Mouse (Mus musculus): ENCODE data around the gene Igfbp4. TPM values are rescaled to one million over a fixed set of nuclear protein-coding genes. Genes with fewer than 3 reads are reported as not detected.

The Igfbp4 gene
- 411 and 440 TPM in 2 replicates for polyA plus RNA-seq (2015; fragmentation: Nextera tagmentation; extraction: Ambion mirVana)

- peak; percentile 85 for ATAC-seq (ENCODE audit: insufficient read depth, low FRiP score)
- H3K9ac ChIP-seq (ENCODE audit: low read length), result peak within 1 kb of the TSS; percentile 88
- no peaks in the 10 kb centered on the region for H3K27me3 ChIP-seq (ENCODE audit: control insufficient read depth, insufficient read depth, low read length)
- peaks cover 27% of the 10 kb centered on the region for H3K4me1 ChIP-seq (ENCODE audit: control insufficient read depth, insufficient read depth, low read length)
- peak within 1 kb of the TSS; percentile 61 for H3K4me3 ChIP-seq (replicated peaks; ENCODE audit: low read length)
- peak within 1 kb of the TSS; percentile 89 for H3K27ac ChIP-seq (ENCODE audit: low read length)
- H3K9me3 ChIP-seq (replicated peaks; ENCODE audit: control insufficient read depth, low read length), result no peaks in the 10 kb centered on the region
- under 1% methylated on average over 62 of the region's 63 CpGs for WGBS
- peak within 1 kb of the TSS; percentile 92 for H3K4me2 ChIP-seq (ENCODE audit: low read depth, low read length)
- no peaks in the 10 kb centered on the region for H3K36me3 ChIP-seq (ENCODE audit: control insufficient read depth, insufficient read depth, low read length)
Measured at GRCm38 (mm10) chr11:99041051-99041729, at the start of gene Igfbp4. TSS of gene Igfbp4 (plus strand) at chr11:99041244.

- Histone ChIP-seq H3K4me3 (replicated peaks; ENCODE audit: low read length) (no peak overlapping the region), H3K9ac (ENCODE audit: low read length) (no peak overlapping the region), H3K4me2 (ENCODE audit: low read depth, low read length) (no peak overlapping the region), H3K9me3 (replicated peaks; ENCODE audit: control insufficient read depth, low read length) (no peaks in the 10 kb centered on the region), H3K27me3 (ENCODE audit: control insufficient read depth, insufficient read depth, low read length) (no peaks in the 10 kb centered on the region), H3K4me1 (ENCODE audit: control insufficient read depth, insufficient read depth, low read length) (no peaks in the 10 kb centered on the region), H3K27ac (ENCODE audit: low read length) (no peak overlapping the region), H3K36me3 (ENCODE audit: control insufficient read depth, insufficient read depth, low read length) (peaks cover 23% of the 10 kb centered on the region)
- 87% methylated on average over 7 of the region's 7 CpGs for WGBS
- no peak for ATAC-seq (ENCODE audit: insufficient read depth, low FRiP score)
Measured at GRCm38 (mm10) chr11:98995987-98996386, 45.1 kb upstream of the Igfbp4 start.

GRCm38 (mm10) chr11:98997659-98998058, 43.4 kb upstream of the Igfbp4 start:
- Histone ChIP-seq H3K4me1 (ENCODE audit: control insufficient read depth, insufficient read depth, low read length) (no peaks in the 10 kb centered on the region), H3K27me3 (ENCODE audit: control insufficient read depth, insufficient read depth, low read length) (no peaks in the 10 kb centered on the region), H3K4me3 (replicated peaks; ENCODE audit: low read length) (no peak overlapping the region), H3K9me3 (replicated peaks; ENCODE audit: control insufficient read depth, low read length) (no peaks in the 10 kb centered on the region), H3K27ac (ENCODE audit: low read length) (no peak overlapping the region), H3K9ac (ENCODE audit: low read length) (no peak overlapping the region), H3K36me3 (ENCODE audit: control insufficient read depth, insufficient read depth, low read length) (peaks cover 30% of the 10 kb centered on the region), H3K4me2 (ENCODE audit: low read depth, low read length) (no peak overlapping the region)
- WGBS, result 88% methylated on average over 4 of the region's 4 CpGs
- ATAC-seq (ENCODE audit: insufficient read depth, low FRiP score), result no peak

- Histone ChIP-seq H3K4me3 (replicated peaks; ENCODE audit: low read length) (no peak overlapping the region), H3K9ac (ENCODE audit: low read length) (no peak overlapping the region), H3K36me3 (ENCODE audit: control insufficient read depth, insufficient read depth, low read length) (peaks cover 33% of the 10 kb centered on the region), H3K4me1 (ENCODE audit: control insufficient read depth, insufficient read depth, low read length) (no peaks in the 10 kb centered on the region), H3K4me2 (ENCODE audit: low read depth, low read length) (no peak overlapping the region), H3K27ac (ENCODE audit: low read length) (no peak overlapping the region), H3K9me3 (replicated peaks; ENCODE audit: control insufficient read depth, low read length) (no peaks in the 10 kb centered on the region), H3K27me3 (ENCODE audit: control insufficient read depth, insufficient read depth, low read length) (no peaks in the 10 kb centered on the region)
- no peak for ATAC-seq (ENCODE audit: insufficient read depth, low FRiP score)
Measured at GRCm38 (mm10) chr11:98998776-98999175, 42.3 kb upstream of the Igfbp4 start.

- Histone ChIP-seq H3K27me3 (ENCODE audit: control insufficient read depth, insufficient read depth, low read length) (no peaks in the 10 kb centered on the region), H3K4me1 (ENCODE audit: control insufficient read depth, insufficient read depth, low read length) (no peaks in the 10 kb centered on the region), H3K27ac (ENCODE audit: low read length) (no peak overlapping the region), H3K9ac (ENCODE audit: low read length) (no peak overlapping the region), H3K36me3 (ENCODE audit: control insufficient read depth, insufficient read depth, low read length) (peaks cover 35% of the 10 kb centered on the region), H3K4me2 (ENCODE audit: low read depth, low read length) (no peak overlapping the region), H3K9me3 (replicated peaks; ENCODE audit: control insufficient read depth, low read length) (no peaks in the 10 kb centered on the region), H3K4me3 (replicated peaks; ENCODE audit: low read length) (no peak overlapping the region)
- no peak for ATAC-seq (ENCODE audit: insufficient read depth, low FRiP score)
- 94% methylated on average over 11 of the region's 11 CpGs for WGBS
Measured at GRCm38 (mm10) chr11:98999243-98999642, 41.8 kb upstream of the Igfbp4 start.

GRCm38 (mm10) chr11:99006788-99007187, 34.3 kb upstream of the Igfbp4 start:
- WGBS, result 84% methylated on average over 9 of the region's 9 CpGs
- no peaks in the 10 kb centered on the region for H3K9me3 ChIP-seq (replicated peaks; ENCODE audit: control insufficient read depth, low read length)
- H3K27me3 ChIP-seq (ENCODE audit: control insufficient read depth, insufficient read depth, low read length), result no peaks in the 10 kb centered on the region
- H3K27ac ChIP-seq (ENCODE audit: low read length), result no peak overlapping the region
- H3K9ac ChIP-seq (ENCODE audit: low read length), result no peak overlapping the region
- H3K4me1 ChIP-seq (ENCODE audit: control insufficient read depth, insufficient read depth, low read length), result no peaks in the 10 kb centered on the region
- no peak overlapping the region for H3K4me3 ChIP-seq (replicated peaks; ENCODE audit: low read length)
- ATAC-seq (ENCODE audit: insufficient read depth, low FRiP score), result no peak
- no peak overlapping the region for H3K4me2 ChIP-seq (ENCODE audit: low read depth, low read length)
- H3K36me3 ChIP-seq (ENCODE audit: control insufficient read depth, insufficient read depth, low read length), result peaks cover 31% of the 10 kb centered on the region; the same call in 1 of the 2 replicates

GRCm38 (mm10) chr11:99010124-99010523, 30.9 kb upstream of the Igfbp4 start:
- WGBS, result 63% methylated on average over 4 of the region's 4 CpGs
- ATAC-seq (ENCODE audit: insufficient read depth, low FRiP score), result no peak
- Histone ChIP-seq H3K9ac (ENCODE audit: low read length) (no peak overlapping the region), H3K4me3 (replicated peaks; ENCODE audit: low read length) (no peak overlapping the region), H3K4me2 (ENCODE audit: low read depth, low read length) (no peak overlapping the region), H3K27ac (ENCODE audit: low read length) (no peak overlapping the region), H3K4me1 (ENCODE audit: control insufficient read depth, insufficient read depth, low read length) (no peaks in the 10 kb centered on the region), H3K27me3 (ENCODE audit: control insufficient read depth, insufficient read depth, low read length) (no peaks in the 10 kb centered on the region), H3K36me3 (ENCODE audit: control insufficient read depth, insufficient read depth, low read length) (peaks cover 27% of the 10 kb centered on the region), H3K9me3 (replicated peaks; ENCODE audit: control insufficient read depth, low read length) (no peaks in the 10 kb centered on the region)

GRCm38 (mm10) chr11:99010706-99011105, 30.3 kb upstream of the Igfbp4 start:
- 91% methylated on average over 5 of the region's 5 CpGs for WGBS
- Histone ChIP-seq H3K36me3 (ENCODE audit: control insufficient read depth, insufficient read depth, low read length) (peaks cover 30% of the 10 kb centered on the region), H3K9me3 (replicated peaks; ENCODE audit: control insufficient read depth, low read length) (no peaks in the 10 kb centered on the region), H3K4me3 (replicated peaks; ENCODE audit: low read length) (no peak overlapping the region), H3K4me2 (ENCODE audit: low read depth, low read length) (no peak overlapping the region), H3K4me1 (ENCODE audit: control insufficient read depth, insufficient read depth, low read length) (no peaks in the 10 kb centered on the region), H3K27me3 (ENCODE audit: control insufficient read depth, insufficient read depth, low read length) (no peaks in the 10 kb centered on the region), H3K9ac (ENCODE audit: low read length) (no peak overlapping the region), H3K27ac (ENCODE audit: low read length) (no peak overlapping the region)
- ATAC-seq (ENCODE audit: insufficient read depth, low FRiP score), result no peak

- peaks cover 30% of the 10 kb centered on the region for H3K36me3 ChIP-seq (ENCODE audit: control insufficient read depth, insufficient read depth, low read length)
- H3K9me3 ChIP-seq (replicated peaks; ENCODE audit: control insufficient read depth, low read length), result no peaks in the 10 kb centered on the region
- H3K4me2 ChIP-seq (ENCODE audit: low read depth, low read length), result no peak overlapping the region
- H3K27ac ChIP-seq (ENCODE audit: low read length), result no peak overlapping the region
- no peaks in the 10 kb centered on the region for H3K27me3 ChIP-seq (ENCODE audit: control insufficient read depth, insufficient read depth, low read length)
- whole genome bisulfite sequencing, result 97% methylated on average over 1 of the region's 1 CpGs
- H3K4me1 ChIP-seq (ENCODE audit: control insufficient read depth, insufficient read depth, low read length), result no peaks in the 10 kb centered on the region
- ATAC-seq (ENCODE audit: insufficient read depth, low FRiP score), result no peak
- no peak overlapping the region for H3K4me3 ChIP-seq (replicated peaks; ENCODE audit: low read length)
- H3K9ac ChIP-seq (ENCODE audit: low read length), result no peak overlapping the region
Measured at GRCm38 (mm10) chr11:99013856-99014255, 27.2 kb upstream of the Igfbp4 start.

Measured in stomach, embryonic 16.5 days (tissue).